Mouse (Mus musculus): ENCODE measurements around the gene Spint2. TPM values are rescaled to one million over a fixed set of nuclear protein-coding genes. Genes with fewer than 3 reads are reported as not detected.

The Spint2 gene
- polyA plus RNA-seq, 1 experiment from 2014 or later: 52.3 TPM

GRCm38 (mm10) chr7:29316137-29316734 lies 34.5 kb upstream of the Spint2 start:
- peak overlapping the region; percentile 98 for H3K27ac ChIP-seq (replicated peaks; ENCODE audit: low read depth, low read length)
- peaks cover 86% of the 10 kb centered on the region for H3K4me1 ChIP-seq (ENCODE audit: control insufficient read depth, insufficient read depth, low read length)
- DNase-seq (no peak), ATAC-seq (ENCODE audit: low FRiP score, low TSS enrichment) (no peak; the same call in 1 of the 2 replicates)
- no peaks in the 10 kb centered on the region for H3K9me3 ChIP-seq (ENCODE audit: control insufficient read depth, low read length)
- peak overlapping the region; percentile 46 for H3K4me2 ChIP-seq (ENCODE audit: low read length)
- peak overlapping the region; percentile 28; the same call in 1 of the 2 replicates for H3K9ac ChIP-seq (replicated peaks; ENCODE audit: low read length)
- H3K4me3 ChIP-seq (replicated peaks; ENCODE audit: low read depth, low read length): 0 out of 2 replicates have a peak overlapping the region, but pooled peaks have one; percentile 3
- H3K27me3 ChIP-seq (ENCODE audit: control insufficient read depth, insufficient read depth, low read length): no peaks in the 10 kb centered on the region
- WGBS: 61% methylated on average over 17 of the region's 17 CpGs
- peaks cover 39% of the 10 kb centered on the region for H3K36me3 ChIP-seq (ENCODE audit: control insufficient read depth, insufficient read depth, low read length)

GRCm38 (mm10) chr7:29314844-29315628 lies 33.3 kb upstream of the Spint2 start:
- H3K9ac ChIP-seq (replicated peaks; ENCODE audit: low read length): peak overlapping the region; percentile 4; the same call in 1 of the 2 replicates
- ATAC-seq (ENCODE audit: low FRiP score, low TSS enrichment): no peak
- H3K4me1 ChIP-seq (ENCODE audit: control insufficient read depth, insufficient read depth, low read length): peaks cover 83% of the 10 kb centered on the region
- peak overlapping the region; percentile 46 for H3K4me2 ChIP-seq (ENCODE audit: low read length)
- H3K27me3 ChIP-seq (ENCODE audit: control insufficient read depth, insufficient read depth, low read length): no peaks in the 10 kb centered on the region
- WGBS: 41% methylated on average over 13 of the region's 13 CpGs
- H3K36me3 ChIP-seq (ENCODE audit: control insufficient read depth, insufficient read depth, low read length): peaks cover 49% of the 10 kb centered on the region
- peak overlapping the region; percentile 98 for H3K27ac ChIP-seq (replicated peaks; ENCODE audit: low read depth, low read length)
- no peak overlapping the region; the same call in 1 of the 2 replicates for H3K4me3 ChIP-seq (replicated peaks; ENCODE audit: low read depth, low read length)
- H3K9me3 ChIP-seq (ENCODE audit: control insufficient read depth, low read length): no peaks in the 10 kb centered on the region
- DNase-seq: peak; percentile 73

GRCm38 (mm10) chr7:29313572-29314261 lies 32.0 kb upstream of the Spint2 start:
- Histone ChIP-seq H3K4me3 (replicated peaks; ENCODE audit: low read depth, low read length) (0 out of 2 replicates have a peak overlapping the region, but pooled peaks have one; percentile 2), H3K4me2 (ENCODE audit: low read length) (peak overlapping the region; percentile 46)

GRCm38 (mm10) chr7:29313051-29313450 lies 31.3 kb upstream of the Spint2 start:
- Histone ChIP-seq H3K4me2 (ENCODE audit: low read length) (peak overlapping the region; percentile 46), H3K36me3 (ENCODE audit: control insufficient read depth, insufficient read depth, low read length) (peaks cover 49% of the 10 kb centered on the region), H3K4me1 (ENCODE audit: control insufficient read depth, insufficient read depth, low read length) (peaks cover 76% of the 10 kb centered on the region), H3K9me3 (ENCODE audit: control insufficient read depth, low read length) (no peaks in the 10 kb centered on the region), H3K27me3 (ENCODE audit: control insufficient read depth, insufficient read depth, low read length) (no peaks in the 10 kb centered on the region), H3K27ac (replicated peaks; ENCODE audit: low read depth, low read length) (peak overlapping the region; percentile 61), H3K9ac (replicated peaks; ENCODE audit: low read length) (peak overlapping the region; percentile 26), H3K4me3 (replicated peaks; ENCODE audit: low read depth, low read length) (peak overlapping the region; percentile 12; the same call in 1 of the 2 replicates)
- DNase-seq (peak; percentile 76), ATAC-seq (ENCODE audit: low FRiP score, low TSS enrichment) (no peak)
- WGBS: 22% methylated on average over 9 of the region's 9 CpGs

More at GRCm38 (mm10) chr7:29313572-29314261, 32.0 kb upstream of the Spint2 start:
- Histone ChIP-seq H3K9ac (replicated peaks; ENCODE audit: low read length) (no peak overlapping the region), H3K27me3 (ENCODE audit: control insufficient read depth, insufficient read depth, low read length) (no peaks in the 10 kb centered on the region), H3K36me3 (ENCODE audit: control insufficient read depth, insufficient read depth, low read length) (peaks cover 49% of the 10 kb centered on the region), H3K27ac (replicated peaks; ENCODE audit: low read depth, low read length) (peak overlapping the region; percentile 61; the same call in 1 of the 2 replicates), H3K9me3 (ENCODE audit: control insufficient read depth, low read length) (no peaks in the 10 kb centered on the region), H3K4me1 (ENCODE audit: control insufficient read depth, insufficient read depth, low read length) (peaks cover 83% of the 10 kb centered on the region)
- no peak for DNase-seq
- WGBS: 52% methylated on average over 9 of the region's 9 CpGs
- no peak for ATAC-seq (ENCODE audit: low FRiP score, low TSS enrichment)

- Histone ChIP-seq H3K27ac (replicated peaks; ENCODE audit: low read depth, low read length) (peak overlapping the region; percentile 76), H3K27me3 (ENCODE audit: control insufficient read depth, insufficient read depth, low read length) (no peaks in the 10 kb centered on the region), H3K36me3 (ENCODE audit: control insufficient read depth, insufficient read depth, low read length) (peaks cover 36% of the 10 kb centered on the region), H3K9me3 (ENCODE audit: control insufficient read depth, low read length) (no peaks in the 10 kb centered on the region), H3K9ac (replicated peaks; ENCODE audit: low read length) (peak overlapping the region; percentile 75), H3K4me3 (replicated peaks; ENCODE audit: low read depth, low read length) (peak overlapping the region; percentile 84), H3K4me1 (ENCODE audit: control insufficient read depth, insufficient read depth, low read length) (peaks cover 68% of the 10 kb centered on the region), H3K4me2 (ENCODE audit: low read length) (peak overlapping the region; percentile 82)
- DNase-seq (no peak), ATAC-seq (ENCODE audit: low FRiP score, low TSS enrichment) (no peak)
- WGBS: 14% methylated on average over 5 of the region's 5 CpGs
These were observed 28.0 kb upstream of the Spint2 start for GRCm38 (mm10) chr7:29309749-29310148.

GRCm38 (mm10) chr7:29309221-29309721 lies 27.6 kb upstream of the Spint2 start:
- ATAC-seq (ENCODE audit: low FRiP score, low TSS enrichment) (no peak), DNase-seq (peak; percentile 67)
- H3K9ac ChIP-seq (replicated peaks; ENCODE audit: low read length): peak overlapping the region; percentile 75
- no peaks in the 10 kb centered on the region for H3K27me3 ChIP-seq (ENCODE audit: control insufficient read depth, insufficient read depth, low read length)
- H3K4me3 ChIP-seq (replicated peaks; ENCODE audit: low read depth, low read length): peak overlapping the region; percentile 84
- H3K27ac ChIP-seq (replicated peaks; ENCODE audit: low read depth, low read length): peak overlapping the region; percentile 76
- peaks cover 64% of the 10 kb centered on the region for H3K4me1 ChIP-seq (ENCODE audit: control insufficient read depth, insufficient read depth, low read length)
- 2% methylated on average over 36 of the region's 36 CpGs for WGBS
- peak overlapping the region; percentile 82 for H3K4me2 ChIP-seq (ENCODE audit: low read length)
- H3K9me3 ChIP-seq (ENCODE audit: control insufficient read depth, low read length): no peaks in the 10 kb centered on the region
- H3K36me3 ChIP-seq (ENCODE audit: control insufficient read depth, insufficient read depth, low read length): peaks cover 33% of the 10 kb centered on the region

- Histone ChIP-seq H3K4me2 (ENCODE audit: low read length) (peak overlapping the region; percentile 82), H3K9me3 (ENCODE audit: control insufficient read depth, low read length) (no peaks in the 10 kb centered on the region), H3K27ac (replicated peaks; ENCODE audit: low read depth, low read length) (peak overlapping the region; percentile 76), H3K9ac (replicated peaks; ENCODE audit: low read length) (peak overlapping the region; percentile 75), H3K4me1 (ENCODE audit: control insufficient read depth, insufficient read depth, low read length) (peaks cover 51% of the 10 kb centered on the region), H3K36me3 (ENCODE audit: control insufficient read depth, insufficient read depth, low read length) (peaks cover 22% of the 10 kb centered on the region), H3K4me3 (replicated peaks; ENCODE audit: low read depth, low read length) (peak overlapping the region; percentile 84), H3K27me3 (ENCODE audit: control insufficient read depth, insufficient read depth, low read length) (no peaks in the 10 kb centered on the region)
- DNase-seq: peak; percentile 96
- peak; percentile 81 for ATAC-seq (ENCODE audit: low FRiP score, low TSS enrichment)
- WGBS: under 1% methylated on average over 42 of the region's 42 CpGs
These were observed 25.8 kb upstream of the Spint2 start for GRCm38 (mm10) chr7:29307350-29308104.

GRCm38 (mm10) chr7:29306619-29307018 lies 24.9 kb upstream of the Spint2 start:
- H3K9ac ChIP-seq (replicated peaks; ENCODE audit: low read length): 0 out of 2 replicates have a peak overlapping the region, but pooled peaks have one; percentile 84
- ATAC-seq (ENCODE audit: low FRiP score, low TSS enrichment): no peak
- H3K4me2 ChIP-seq (ENCODE audit: low read length): peak overlapping the region; percentile 82
- no peaks in the 10 kb centered on the region for H3K9me3 ChIP-seq (ENCODE audit: control insufficient read depth, low read length)
- peak; percentile 93 for DNase-seq
- WGBS: 13% methylated on average over 7 of the region's 7 CpGs
- H3K4me1 ChIP-seq (ENCODE audit: control insufficient read depth, insufficient read depth, low read length): peaks cover 50% of the 10 kb centered on the region
- H3K4me3 ChIP-seq (replicated peaks; ENCODE audit: low read depth, low read length): peak overlapping the region; percentile 84
- no peaks in the 10 kb centered on the region for H3K27me3 ChIP-seq (ENCODE audit: control insufficient read depth, insufficient read depth, low read length)
- H3K27ac ChIP-seq (replicated peaks; ENCODE audit: low read depth, low read length): peak overlapping the region; percentile 93
- peaks cover 13% of the 10 kb centered on the region for H3K36me3 ChIP-seq (ENCODE audit: control insufficient read depth, insufficient read depth, low read length)
